Mouse (Mus musculus) forebrain, embryonic 11.5 days (tissue): ENCODE data around the gene Dhdds. TPM values are rescaled to one million over a fixed set of nuclear protein-coding genes. Genes with fewer than 3 reads are reported as not detected.

ENCODE experiments used
- ATAC-seq: fragments of 200-750 bp; cut with Nextera tagmentation; replicated peaks from 2 replicates; pipeline ENCODE4 v1.8.0; 2017; ENCODE audit warnings: moderate TSS enrichment; ENCODE audit not compliant: low FRiP score
- DNase-seq: peaks from one replicate; pipeline ENCODE4 v3.0.0-alpha.2; 2017; ENCODE audit warnings: low spot score
- H3K27ac ChIP-seq: fragments of 300-500 bp; sonication (generic); 2 replicates; pipeline ENCODE4 v1.5.1; 2014; ENCODE audit warnings: low read depth, low read length
- H3K27me3 ChIP-seq: fragments of 300-500 bp; sonication (generic); 2 replicates; pipeline ENCODE4 v1.6.1; 2014; ENCODE audit warnings: mild to moderate bottlenecking, low read length, mixed read lengths; ENCODE audit not compliant: control insufficient read depth, insufficient read depth
- H3K36me3 ChIP-seq: fragments of 300-500 bp; sonication (generic); 2 replicates; pipeline ENCODE4 v1.6.1; 2014; ENCODE audit warnings: mild to moderate bottlenecking, low read length, moderate library complexity, mixed read lengths; ENCODE audit not compliant: control insufficient read depth, insufficient read depth
- H3K4me1 ChIP-seq: fragments of 300-500 bp; sonication (generic); replicated peaks from 2 replicates; pipeline ENCODE4 v1.6.1; 2014; ENCODE audit warnings: low read length, mixed read lengths; ENCODE audit not compliant: control insufficient read depth, insufficient read depth
- H3K4me2 ChIP-seq: fragments of 300-500 bp; sonication (generic); 2 replicates; pipeline ENCODE4 v1.6.1; 2014; ENCODE audit warnings: low read depth, mild to moderate bottlenecking, low read length, moderate library complexity, mixed read lengths; ENCODE audit not compliant: severe bottlenecking
- H3K4me3 ChIP-seq: fragments of 300-500 bp; sonication (generic); 2 replicates; pipeline ENCODE4 v1.5.1; 2014; ENCODE audit warnings: low read depth, low read length
- H3K9ac ChIP-seq: fragments of 300-500 bp; sonication (generic); 2 replicates; pipeline ENCODE4 v1.6.1; 2014; ENCODE audit warnings: low read length
- H3K9me3 ChIP-seq: fragments of 300-500 bp; sonication (generic); 2 replicates; pipeline ENCODE4 v1.6.1; 2016; ENCODE audit warnings: low read length, mixed read lengths; ENCODE audit not compliant: control insufficient read depth
- WGBS: fragments of 180-500 bp; shearing (Covaris S2); extraction: QIAGEN DNeasy Blood & Tissue Kit; methylation state at CpG from one replicate; pipeline ENCODE4 v1.1.7; 2014; 5-methylcytosine and 5-hydroxymethylcytosine counted together
- polyA plus RNA-seq: library from polyadenylated mRNA; unstranded; fragments of >200 nt; fragmentation: Nextera tagmentation; extraction: Ambion mirVana; gene quantifications from 2 replicates; pipeline ENCODE4 v1.2.1, GENCODE M21; 2014

The Dhdds gene
- polyA plus RNA-seq, 1 experiment from 2014 or later = 46.5 TPM

- ATAC-seq = no peak
- H3K4me2 ChIP-seq = no peak overlapping the region
- H3K9me3 ChIP-seq = no peaks in the 10 kb centered on the region
- 8% methylated on average over 4 of the region's 4 CpGs for WGBS
- H3K4me3 ChIP-seq = no peak overlapping the region
- H3K9ac ChIP-seq = peak overlapping the region; percentile 13; the same call in 1 of the 2 replicates
- DNase-seq = peak; percentile 65
- H3K36me3 ChIP-seq = peaks cover 10% of the 10 kb centered on the region; the same call in 1 of the 2 replicates
- H3K27ac ChIP-seq = peak overlapping the region; percentile 31
- no peaks in the 10 kb centered on the region for H3K27me3 ChIP-seq
- peaks cover 30% of the 10 kb centered on the region for H3K4me1 ChIP-seq
These were observed 30.5 kb downstream of the Dhdds start for GRCm38 (mm10) chr4:133970196-133970595.

GRCm38 (mm10) chr4:133969114-133969770 lies 31.5 kb downstream of the Dhdds start:
- no peak for ATAC-seq
- no peak for DNase-seq

GRCm38 (mm10) chr4:133968150-133968921 lies 32.4 kb downstream of the Dhdds start, which contains the start of gene Hmgn2:
Gene Hmgn2, minus strand, starts transcription at chr4:133968650.
- WGBS = under 1% methylated on average over 40 of the region's 42 CpGs
- Histone ChIP-seq H3K4me1 (peaks cover 33% of the 10 kb centered on the region), H3K4me2 (peak within 1 kb of the TSS; percentile 98), H3K27ac (peak within 1 kb of the TSS; percentile 100), H3K4me3 (peak within 1 kb of the TSS; percentile 78), H3K9ac (peak within 1 kb of the TSS; percentile 98), H3K36me3 (peaks cover 13% of the 10 kb centered on the region), H3K27me3 (no peaks in the 10 kb centered on the region), H3K9me3 (no peaks in the 10 kb centered on the region)
- DNase-seq (peak; percentile 85), ATAC-seq (peak; percentile 65)

More at GRCm38 (mm10) chr4:133969114-133969770, 31.5 kb downstream of the Dhdds start:
- Histone ChIP-seq H3K9me3 (no peaks in the 10 kb centered on the region), H3K27ac (peak overlapping the region; percentile 100), H3K4me3 (peak overlapping the region; percentile 78), H3K4me2 (peak overlapping the region; percentile 98), H3K36me3 (peaks cover 12% of the 10 kb centered on the region), H3K27me3 (no peaks in the 10 kb centered on the region), H3K9ac (peak overlapping the region; percentile 98), H3K4me1 (peaks cover 30% of the 10 kb centered on the region)
- 55% methylated on average over 8 of the region's 8 CpGs for WGBS

DNA sequence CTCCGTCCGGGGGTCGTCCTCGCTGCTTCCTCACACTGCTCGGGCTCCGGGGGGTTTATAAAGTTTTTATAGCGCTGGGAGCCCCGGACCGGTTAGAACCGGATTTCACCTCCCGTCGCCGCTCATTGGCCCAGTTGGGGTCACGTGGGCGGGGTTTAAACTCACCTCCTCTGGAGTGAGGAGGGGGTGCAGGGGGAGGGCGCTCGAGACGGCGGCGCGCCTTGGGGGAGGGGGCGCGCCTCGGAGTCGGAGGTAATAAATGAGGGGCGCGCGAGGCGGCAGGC lies 32.9 kb downstream of the Dhdds start:
- peak overlapping the region; percentile 98 for H3K4me2 ChIP-seq
- H3K27me3 ChIP-seq = no peaks in the 10 kb centered on the region
- DNase-seq = peak; percentile 98
- under 1% methylated on average over 29 of the region's 29 CpGs for WGBS
- H3K27ac ChIP-seq = peak overlapping the region; percentile 100
- peaks cover 33% of the 10 kb centered on the region for H3K4me1 ChIP-seq
- peaks cover 13% of the 10 kb centered on the region for H3K36me3 ChIP-seq
- no peaks in the 10 kb centered on the region for H3K9me3 ChIP-seq
- ATAC-seq = peak; percentile 85
- peak overlapping the region; percentile 78 for H3K4me3 ChIP-seq
- peak overlapping the region; percentile 98 for H3K9ac ChIP-seq

DNA sequence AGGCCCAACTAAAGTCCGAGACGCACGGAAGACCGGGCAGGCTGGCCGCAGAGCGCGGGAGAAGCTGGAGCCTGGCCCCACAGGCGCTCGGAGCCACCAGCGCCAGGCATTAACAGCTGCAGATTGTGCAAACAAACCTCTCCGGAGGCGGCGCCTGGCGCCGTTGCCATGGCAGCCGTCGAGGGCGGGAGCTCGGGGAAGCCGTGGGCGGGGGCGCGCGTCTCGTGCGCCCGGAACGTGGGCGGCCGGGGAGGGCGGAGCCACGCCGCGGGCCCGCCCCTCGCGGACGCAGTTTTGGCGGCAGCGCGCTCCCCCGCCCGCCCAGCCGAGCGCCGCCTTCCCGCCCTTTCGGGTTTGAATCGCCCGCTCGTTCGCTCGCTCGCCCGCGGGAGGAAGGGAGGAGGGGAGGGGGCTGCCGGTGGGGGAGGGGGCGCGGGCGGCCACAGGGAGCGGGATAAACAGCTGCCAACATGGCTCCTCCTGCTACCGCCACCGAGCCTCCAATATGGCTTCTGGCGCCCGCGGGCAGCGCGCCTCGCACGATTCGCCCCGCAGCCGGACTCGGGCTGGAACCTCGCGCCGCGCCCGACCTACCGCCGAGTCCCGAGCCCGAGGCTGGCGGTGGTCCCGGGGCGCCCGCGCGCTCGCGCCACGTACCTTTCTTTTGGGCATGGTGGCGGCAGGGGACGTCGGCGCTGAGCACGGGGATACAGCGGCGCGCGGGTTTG lies 33.4 kb downstream of the Dhdds start:
- Histone ChIP-seq H3K4me2 (peak overlapping the region; percentile 98), H3K9me3 (no peaks in the 10 kb centered on the region), H3K27ac (peak overlapping the region; percentile 100), H3K36me3 (peaks cover 13% of the 10 kb centered on the region), H3K27me3 (no peaks in the 10 kb centered on the region), H3K9ac (peak overlapping the region; percentile 98), H3K4me3 (peak overlapping the region; percentile 78), H3K4me1 (peaks cover 33% of the 10 kb centered on the region)
- peak; percentile 68 for ATAC-seq
- under 1% methylated on average over 78 of the region's 101 CpGs for WGBS
- peak; percentile 98 for DNase-seq

- H3K4me2 ChIP-seq = peak overlapping the region; percentile 93
- peaks cover 33% of the 10 kb centered on the region for H3K4me1 ChIP-seq
- H3K27me3 ChIP-seq = no peaks in the 10 kb centered on the region
- peak overlapping the region; percentile 98 for H3K9ac ChIP-seq
- H3K9me3 ChIP-seq = no peaks in the 10 kb centered on the region
- H3K4me3 ChIP-seq = peak overlapping the region; percentile 78
- no peak overlapping the region; the same call in 1 of the 2 replicates for H3K27ac ChIP-seq
- no peak for ATAC-seq
- H3K36me3 ChIP-seq = peaks cover 13% of the 10 kb centered on the region
- DNase-seq = no peak
- 55% methylated on average over 12 of the region's 12 CpGs for WGBS
These were observed 34.3 kb downstream of the Dhdds start for GRCm38 (mm10) chr4:133966271-133966940.

DNA sequence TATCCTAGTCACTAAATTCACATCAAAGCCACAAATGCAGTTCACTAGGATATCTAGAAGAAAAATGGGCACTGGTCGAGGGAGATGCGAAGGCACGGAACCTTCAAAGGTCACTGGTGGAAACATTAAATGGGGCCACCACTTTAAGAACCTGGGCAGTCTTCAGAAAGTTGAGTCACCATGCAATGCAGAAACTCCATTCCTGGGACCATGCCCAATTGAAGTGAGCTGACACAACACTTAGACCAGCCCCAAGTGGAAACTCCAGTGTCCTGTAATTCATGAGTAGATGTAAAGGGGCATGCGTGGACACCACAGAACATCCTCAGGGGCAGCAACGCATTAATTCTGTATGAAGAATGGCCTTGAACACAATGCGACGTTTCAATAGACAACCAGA lies 38.2 kb downstream of the Dhdds start:
- Histone ChIP-seq H3K4me3 (no peak overlapping the region), H3K27me3 (no peaks in the 10 kb centered on the region), H3K36me3 (peaks cover 13% of the 10 kb centered on the region), H3K4me1 (peaks cover 11% of the 10 kb centered on the region), H3K9ac (no peak overlapping the region), H3K27ac (no peak overlapping the region), H3K9me3 (no peaks in the 10 kb centered on the region), H3K4me2 (no peak overlapping the region)
- whole genome bisulfite sequencing = 90% methylated on average over 7 of the region's 7 CpGs
- ATAC-seq (no peak), DNase-seq (no peak)

DNA sequence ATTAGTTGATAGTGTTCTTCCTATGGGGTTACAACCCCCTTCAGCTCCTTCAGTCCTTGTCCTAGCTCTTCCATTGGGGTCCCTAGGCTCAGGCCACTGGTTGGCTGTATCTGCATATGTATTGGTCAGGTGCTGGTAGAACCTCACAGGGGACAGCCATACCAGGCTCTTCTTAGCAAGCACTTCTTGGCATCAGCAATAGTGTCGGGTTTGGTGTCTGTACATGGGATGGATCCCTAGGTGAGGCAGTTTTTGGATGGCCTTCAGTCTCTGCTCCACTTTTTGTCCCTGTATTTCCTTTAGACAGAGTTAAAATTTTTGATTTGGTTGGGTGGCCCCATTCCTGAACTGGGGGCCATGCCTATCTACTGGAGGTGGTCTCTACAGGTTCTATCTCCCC lies 41.8 kb downstream of the Dhdds start:
- DNase-seq = no peak
- Histone ChIP-seq H3K4me3 (no peak overlapping the region), H3K4me1 (peaks cover 3% of the 10 kb centered on the region; the same call in 1 of the 2 replicates), H3K9ac (no peak overlapping the region), H3K27me3 (no peaks in the 10 kb centered on the region), H3K36me3 (no peaks in the 10 kb centered on the region; the same call in 1 of the 2 replicates), H3K27ac (no peak overlapping the region), H3K4me2 (no peak overlapping the region), H3K9me3 (no peaks in the 10 kb centered on the region)
- 81% methylated on average over 1 of the region's 1 CpGs for WGBS
- ATAC-seq = no peak
